Mouse (Mus musculus) heart, adult 11 months (tissue): ENCODE measurements around the gene Synpr.

ENCODE experiments used
- DNase-seq: peaks from one replicate; pipeline ENCODE4 v3.0.0; 2022

Synpr gene

DNA sequence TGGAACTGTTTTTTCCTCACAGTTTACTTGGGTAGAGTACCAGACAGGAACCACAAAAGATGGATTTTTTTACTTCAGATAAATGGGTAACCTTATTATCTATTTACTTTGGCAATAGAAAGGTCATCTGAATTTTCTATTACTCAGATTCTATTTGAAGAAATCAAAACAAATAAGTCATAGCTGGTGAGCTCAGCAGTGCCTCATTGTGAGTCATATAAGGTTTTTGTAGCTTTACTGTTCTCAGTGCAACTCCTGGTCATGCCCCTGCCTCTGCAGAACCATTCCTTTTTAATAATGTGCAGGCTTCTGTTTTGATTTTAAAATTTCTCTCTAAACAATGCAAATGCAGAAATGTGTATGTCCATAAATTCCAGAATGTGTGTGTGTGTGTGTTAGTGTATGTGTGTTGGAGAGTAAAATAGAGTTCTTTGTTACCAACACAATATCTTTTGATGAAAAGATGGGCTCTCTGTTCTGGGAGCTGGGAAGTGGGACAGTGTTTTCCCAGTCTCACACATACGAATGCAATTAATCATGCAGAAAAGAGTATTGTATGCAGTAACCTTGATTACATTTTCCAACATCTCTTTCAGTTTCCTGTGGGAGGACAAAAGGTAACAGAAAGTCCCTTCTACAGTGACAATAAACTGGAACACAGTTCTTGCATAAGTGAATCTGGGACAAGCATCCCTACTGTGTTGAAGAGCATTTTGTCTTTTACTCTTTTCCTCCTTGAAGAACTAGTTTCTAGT is 269.2 kb downstream of the Synpr start:
- DNase-seq, result no peak

GRCm38 (mm10) chr14:13554631-13555030 is 270.1 kb downstream of the Synpr start:
- no peak for DNase-seq

DNA sequence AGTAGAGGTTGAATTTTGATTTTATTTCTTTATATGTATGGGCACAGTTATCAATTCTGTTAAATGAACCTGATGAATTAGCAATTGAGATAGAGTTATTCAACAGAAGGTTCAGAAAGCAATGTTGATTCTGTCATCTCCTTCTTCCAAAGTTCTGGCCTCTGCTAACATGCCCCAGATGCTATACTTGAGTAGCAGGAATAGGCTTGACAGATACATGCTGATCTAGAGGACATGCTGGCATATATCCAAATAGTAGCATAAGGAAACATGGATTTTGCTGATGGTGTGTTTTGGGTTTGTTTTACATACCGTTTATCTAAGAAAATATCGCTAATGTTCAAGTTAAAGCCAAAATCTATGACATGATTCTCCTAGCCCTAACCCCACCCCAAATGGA is 273.5 kb downstream of the Synpr start:
- no peak for DNase-seq

GRCm38 (mm10) chr14:13567250-13567649 is 282.7 kb downstream of the Synpr start:
- no peak for DNase-seq

- DNase-seq, result no peak
These were observed 283.4 kb downstream of the Synpr start for GRCm38 (mm10) chr14:13567996-13568395.

- no peak for DNase-seq
These were observed 287.4 kb downstream of the Synpr start for GRCm38 (mm10) chr14:13571941-13572340.

- no peak for DNase-seq
These were observed 287.9 kb downstream of the Synpr start for GRCm38 (mm10) chr14:13572530-13572929.

GRCm38 (mm10) chr14:13578101-13578500 is 293.5 kb downstream of the Synpr start:
- no peak for DNase-seq

DNA sequence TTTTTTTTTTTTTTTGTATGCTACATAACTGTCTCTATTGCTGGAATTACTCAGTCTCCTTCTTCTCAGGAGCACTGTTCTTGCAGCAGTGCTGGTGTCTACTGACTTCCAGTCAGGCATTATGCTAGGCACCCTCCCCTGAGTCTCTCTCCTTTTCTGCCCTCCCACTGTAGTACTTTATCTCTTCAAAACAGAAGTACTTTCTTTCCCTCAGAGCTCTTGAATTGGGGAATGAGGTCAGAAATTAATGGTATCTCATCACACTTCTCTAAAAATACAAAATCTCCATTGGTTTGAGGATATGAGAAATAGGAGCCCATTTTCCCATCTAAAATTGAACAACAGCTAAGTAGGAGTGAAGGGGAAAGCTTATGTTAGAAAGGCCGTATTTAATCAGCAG is 294.2 kb downstream of the Synpr start:
- no peak for DNase-seq

- DNase-seq, result no peak
These were observed 308.9 kb downstream of the Synpr start for GRCm38 (mm10) chr14:13593321-13593940.

DNA sequence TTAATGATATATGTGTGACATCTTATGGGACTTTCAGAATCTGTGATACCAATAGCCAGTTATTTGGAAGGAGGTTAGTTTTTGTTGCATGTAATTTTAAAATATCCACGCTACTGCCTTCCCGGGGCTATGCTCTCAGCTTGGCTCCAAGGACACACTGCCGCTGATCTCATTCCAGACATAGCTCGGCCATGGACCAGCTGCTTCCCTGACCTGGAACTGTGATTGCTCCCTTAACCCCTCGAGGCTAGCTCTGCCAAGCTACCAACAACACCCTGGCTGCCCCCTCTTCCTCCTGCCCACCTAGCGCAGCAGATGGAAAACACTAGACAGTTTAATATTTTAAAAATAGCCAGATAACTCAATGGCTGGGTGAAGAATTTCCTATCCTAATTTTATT is 311.7 kb downstream of the Synpr start:
- no peak for DNase-seq

GRCm38 (mm10) chr14:13597204-13597603 is 312.6 kb downstream of the Synpr start:
- no peak for DNase-seq

- DNase-seq, result no peak
These were observed 336.0 kb downstream of the Synpr start for GRCm38 (mm10) chr14:13620531-13620930.

- no peak for DNase-seq
These were observed 365.3 kb downstream of the Synpr start for GRCm38 (mm10) chr14:13649865-13650264.

- no peak for DNase-seq
These were observed 366.5 kb downstream of the Synpr start for GRCm38 (mm10) chr14:13651039-13651438.

GRCm38 (mm10) chr14:13651541-13652298 is 367.1 kb downstream of the Synpr start:
- DNase-seq, result no peak
